Mouse (Mus musculus): ENCODE results near the gene Dmtf1. TPM values are rescaled to one million over a fixed set of nuclear protein-coding genes. Genes with fewer than 3 reads are reported as not detected.
"Not testable (repeated sequence)": the region's sequence is repeated elsewhere in the genome, so short reads cannot be mapped to it uniquely, and the experiment has no call there.

The Dmtf1 gene
- 10 to 100 TPM; 51.0 to 56.4 TPM for total RNA-seq (2021)
- long read RNA-seq, experiment 1, transcript Dmtf1-201 (18 exons, 3,806 nt): major isoform, 15 of 50 reads
- long read RNA-seq, experiment 1, transcript Dmtf1-202 (17 exons, 3,498 nt): minor isoform, 9 of 50 reads
- long read RNA-seq, experiment 1, partial matches to known transcripts: 3 of 50 reads
- long read RNA-seq, experiment 1, other reads (novel, unspliced or antisense): 22 of 50 reads
- long read RNA-seq, experiment 2, transcript Dmtf1-202 (17 exons, 3,498 nt): minor isoform, 8 of 30 reads
- long read RNA-seq, experiment 2, transcript Dmtf1-201 (18 exons, 3,806 nt): major isoform, 13 of 30 reads
- long read RNA-seq, experiment 2, partial matches to known transcripts: 1 of 30 reads
- long read RNA-seq, experiment 2, other reads (novel, unspliced or antisense): 7 of 30 reads

- peak; percentile 80 to 91 for DNase-seq (ENCODE audit: low spot score in 2 of 2)
Observed at GRCm38 (mm10) chr5:9161456-9162041, at the start of gene Dmtf1. Gene Dmtf1 (minus strand): TSS chr5:9161776.

GRCm38 (mm10) chr5:9186467-9186866 lies 24.9 kb upstream of the Dmtf1 start:
- DNase-seq (ENCODE audit: low spot score in 2 of 2): no peak

GRCm38 (mm10) chr5:9173295-9173694 lies 11.7 kb upstream of the Dmtf1 start:
- no peak for DNase-seq (ENCODE audit: low spot score in 2 of 2)

GRCm38 (mm10) chr5:9169328-9170005 lies 7.9 kb upstream of the Dmtf1 start:
- not testable (repeated sequence) for DNase-seq (ENCODE audit: low spot score in 2 of 2)

- no peak for DNase-seq (ENCODE audit: low spot score in 2 of 2)
Observed at GRCm38 (mm10) chr5:9166366-9166765, 4.8 kb upstream of the Dmtf1 start.

- not testable (repeated sequence) for DNase-seq (ENCODE audit: low spot score in 2 of 2)
Observed at GRCm38 (mm10) chr5:9165151-9165550, 3.6 kb upstream of the Dmtf1 start.

- peak in 1 of 2 experiments; percentile 5 for DNase-seq (ENCODE audit: low spot score in 2 of 2)
Observed at GRCm38 (mm10) chr5:9163411-9163810, 1.8 kb upstream of the Dmtf1 start.

GRCm38 (mm10) chr5:9162088-9162487 lies 512 bp upstream of the Dmtf1 start:
- DNase-seq (ENCODE audit: low spot score in 2 of 2): peak in 1 of 2 experiments; percentile 3

GRCm38 (mm10) chr5:9160831-9161455 lies 633 bp downstream of the Dmtf1 start:
- DNase-seq (ENCODE audit: low spot score in 2 of 2): peak in 1 of 2 experiments; percentile 25

- DNase-seq (ENCODE audit: low spot score in 2 of 2): no peak
Observed at GRCm38 (mm10) chr5:9157336-9157735, 4.2 kb downstream of the Dmtf1 start.

- DNase-seq (ENCODE audit: low spot score in 2 of 2): no peak
Observed at GRCm38 (mm10) chr5:9156746-9157145, 4.8 kb downstream of the Dmtf1 start.

GRCm38 (mm10) chr5:9149273-9149850 lies 12.2 kb downstream of the Dmtf1 start:
- DNase-seq (ENCODE audit: low spot score in 2 of 2): no peak

- no peak for DNase-seq (ENCODE audit: low spot score in 2 of 2)
Observed at GRCm38 (mm10) chr5:9142376-9142775, 19.2 kb downstream of the Dmtf1 start.

GRCm38 (mm10) chr5:9140724-9141123 lies 20.9 kb downstream of the Dmtf1 start:
- no peak for DNase-seq (ENCODE audit: low spot score in 2 of 2)

- no peak for DNase-seq (ENCODE audit: low spot score in 2 of 2)
Observed at GRCm38 (mm10) chr5:9135588-9135987, 26.0 kb downstream of the Dmtf1 start.

GRCm38 (mm10) chr5:9131786-9132185 lies 29.8 kb downstream of the Dmtf1 start:
- no peak for DNase-seq (ENCODE audit: low spot score in 2 of 2)

GRCm38 (mm10) chr5:9128566-9128965 lies 33.0 kb downstream of the Dmtf1 start:
- DNase-seq (ENCODE audit: low spot score in 2 of 2): peak; percentile 32 to 54

- DNase-seq (ENCODE audit: low spot score in 2 of 2): no peak
Observed at GRCm38 (mm10) chr5:9124134-9124533, 37.4 kb downstream of the Dmtf1 start.

- DNase-seq (ENCODE audit: low spot score in 2 of 2): no peak
Observed at GRCm38 (mm10) chr5:9114162-9114561, 47.4 kb downstream of the Dmtf1 start.

GRCm38 (mm10) chr5:9111759-9112158 lies 49.8 kb downstream of the Dmtf1 start:
- DNase-seq (ENCODE audit: low spot score in 2 of 2): peak; percentile 48 to 66

- no peak for DNase-seq (ENCODE audit: low spot score in 2 of 2)
Observed at GRCm38 (mm10) chr5:9111285-9111684, 50.3 kb downstream of the Dmtf1 start.

Data from left cerebral cortex, adult 18-20 months (tissue).